8 mouse cellular contexts compared by ENCODE assay signal in the genomic region with DNA sequence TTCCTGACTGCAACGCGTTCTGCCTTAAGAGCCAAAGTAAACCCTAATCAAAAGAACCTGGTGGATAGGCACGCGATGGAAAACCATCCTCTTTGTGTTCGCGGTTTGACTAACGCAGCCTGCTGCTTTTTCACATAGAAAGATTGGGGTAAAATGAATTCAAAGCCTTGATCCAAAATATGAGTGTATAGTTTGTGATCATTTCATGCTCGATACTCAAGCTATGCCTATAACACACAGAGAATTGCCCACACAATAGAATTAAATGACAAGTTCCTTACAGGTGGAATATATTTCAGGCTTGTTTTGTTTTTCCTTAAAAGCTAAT.
DNase-seq lines count a peak whose midpoint lies in the region; ATAC-seq and TF ChIP-seq lines count a peak whose summit lies in the region.

No protein-coding gene starts in this region.

- peaks cover 26% of the 10 kb centered on the region for H3K4me1 ChIP-seq in liver, adult 2 months (ENCODE audit: control insufficient read depth, insufficient read depth, low read length)
- peaks cover 9% of the 10 kb centered on the region; the same call in 1 of the 2 replicates for H3K4me1 ChIP-seq in embryonic facial prominence, embryonic 14.5 days (ENCODE audit: control insufficient read depth, insufficient read depth, low read length)
- H3K4me1 ChIP-seq in intestine, embryonic 16.5 days (ENCODE audit: control insufficient read depth, insufficient read depth, low read length): peaks cover 10% of the 10 kb centered on the region
- H3K4me1 ChIP-seq in neural tube, embryonic 13.5 days (replicated peaks): peaks cover 25% of the 10 kb centered on the region

- peak; percentile 22; the same call in 1 of the 2 replicates for ATAC-seq in embryonic facial prominence, embryonic 14.5 days (ENCODE audit: low read depth)
- ATAC-seq in intestine, embryonic 16.5 days: no peak; the same call in 1 of the 2 replicates
- ATAC-seq in neural tube, embryonic 13.5 days (ENCODE audit: low read depth): peak; percentile 42; the same call in 1 of the 2 replicates

- TF ChIP-seq POLR2A in liver, adult 2 months (IDR thresholded peaks at IDR 0.05; ENCODE audit: extremely low read depth, insufficient read depth, low read length): no peak

- no peaks in the 10 kb centered on the region for H3K9me3 ChIP-seq in embryonic facial prominence, embryonic 14.5 days (ENCODE audit: control insufficient read depth, low read length)
- no peaks in the 10 kb centered on the region for H3K9me3 ChIP-seq in intestine, embryonic 16.5 days (ENCODE audit: control insufficient read depth, low read length)
- H3K9me3 ChIP-seq in neural tube, embryonic 13.5 days: no peaks in the 10 kb centered on the region

- H3K27ac ChIP-seq in liver, adult 2 months (replicated peaks; ENCODE audit: insufficient read depth, low read depth, low read length): peak overlapping the region; percentile 69
- peak overlapping the region; percentile 40 for H3K27ac ChIP-seq in embryonic facial prominence, embryonic 14.5 days (replicated peaks; ENCODE audit: low read depth, low read length)
- H3K27ac ChIP-seq in intestine, embryonic 16.5 days (ENCODE audit: low read length): peak overlapping the region; percentile 92
- peak overlapping the region; percentile 91 for H3K27ac ChIP-seq in neural tube, embryonic 13.5 days (replicated peaks)

- H3K4me2 ChIP-seq in embryonic facial prominence, embryonic 14.5 days (ENCODE audit: low read depth, low read length): peak overlapping the region; percentile 54
- H3K4me2 ChIP-seq in intestine, embryonic 16.5 days (ENCODE audit: low read depth, low read length): peak overlapping the region; percentile 77
- peak overlapping the region; percentile 91 for H3K4me2 ChIP-seq in neural tube, embryonic 13.5 days

- DNase-seq in liver, adult 2 months (ENCODE audit: extremely low read depth, low read depth, low spot score): no peak
- DNase-seq in liver: no peak
- no peak for DNase-seq in embryonic facial prominence, embryonic 14.5 days (ENCODE audit: low spot score)
- DNase-seq in urinary bladder, postnatal 36 days (ENCODE audit: low spot score in 2 of 2): no peak
- DNase-seq in thymus, postnatal 10 days (ENCODE audit: low spot score in 2 of 2): no peak
- DNase-seq in gastrocnemius, postnatal 4 days (ENCODE audit: low spot score in 2 of 2): no peak

- H3K4me3 ChIP-seq in liver, adult 2 months (ENCODE audit: insufficient read depth, low read depth, low read length): peak overlapping the region; percentile 61
- peak overlapping the region; percentile 53 for H3K4me3 ChIP-seq in embryonic facial prominence, embryonic 14.5 days (ENCODE audit: low read depth, low read length)
- H3K4me3 ChIP-seq in intestine, embryonic 16.5 days (ENCODE audit: low read length): peak overlapping the region; percentile 57
- peak overlapping the region; percentile 59 for H3K4me3 ChIP-seq in neural tube, embryonic 13.5 days

- H3K36me3 ChIP-seq in liver, adult 2 months (ENCODE audit: control insufficient read depth, insufficient read depth, low read length): no peaks in the 10 kb centered on the region
- H3K36me3 ChIP-seq in embryonic facial prominence, embryonic 14.5 days (ENCODE audit: control insufficient read depth, insufficient read depth, low read length): no peaks in the 10 kb centered on the region
- no peaks in the 10 kb centered on the region for H3K36me3 ChIP-seq in intestine, embryonic 16.5 days (ENCODE audit: control insufficient read depth, insufficient read depth, low read length)
- 0 out of 2 replicates have a peak, but pooled peaks cover 4% of the 10 kb centered on the region for H3K36me3 ChIP-seq in neural tube, embryonic 13.5 days

- H3K9ac ChIP-seq in liver, adult 2 months (ENCODE audit: low read depth, low read length): peak overlapping the region; percentile 62
- peak overlapping the region; percentile 68 for H3K9ac ChIP-seq in embryonic facial prominence, embryonic 14.5 days (ENCODE audit: low read depth, low read length)
- peak overlapping the region; percentile 67 for H3K9ac ChIP-seq in intestine, embryonic 16.5 days (ENCODE audit: low read depth, low read length)
- H3K9ac ChIP-seq in neural tube, embryonic 13.5 days: peak overlapping the region; percentile 81

- H3K27me3 ChIP-seq in liver, adult 2 months (ENCODE audit: control insufficient read depth, insufficient read depth, low read length): no peaks in the 10 kb centered on the region
- H3K27me3 ChIP-seq in embryonic facial prominence, embryonic 14.5 days (replicated peaks; ENCODE audit: control insufficient read depth, insufficient read depth, low read length): no peaks in the 10 kb centered on the region
- H3K27me3 ChIP-seq in intestine, embryonic 16.5 days (replicated peaks; ENCODE audit: control insufficient read depth, insufficient read depth, low read length): no peaks in the 10 kb centered on the region
- no peaks in the 10 kb centered on the region for H3K27me3 ChIP-seq in neural tube, embryonic 13.5 days

- H3K79me2 ChIP-seq in liver, adult 2 months (ENCODE audit: control insufficient read depth, insufficient read depth, low read length): peaks cover 17% of the 10 kb centered on the region; the same call in 1 of the 2 replicates

- TF ChIP-seq CTCF in liver, adult 2 months (IDR thresholded peaks at IDR 0.05; ENCODE audit: low read depth, low read length): no peak

- WGBS in liver, adult 2 months: under 1% methylated on average over 8 of the region's 8 CpGs
- under 1% methylated on average over 8 of the region's 8 CpGs for WGBS in embryonic facial prominence, embryonic 14.5 days
- under 1% methylated on average over 8 of the region's 8 CpGs for WGBS in intestine, embryonic 16.5 days
- 3% methylated on average over 8 of the region's 8 CpGs for WGBS in neural tube, embryonic 13.5 days

Comparison
In these comparisons a context has a peak if more than half of its experiments do, and no peak if none do; other contexts are left out.
1. H3K27ac ChIP-seq: peak in every context shown above with its lines; median percentile 92 in intestine, embryonic 16.5 days; 91 in neural tube, embryonic 13.5 days; 69 in liver, adult 2 months; 40 in embryonic facial prominence, embryonic 14.5 days.